Mouse (Mus musculus): ENCODE results near the gene Fam163a. TPM values are rescaled to one million over a fixed set of nuclear protein-coding genes. Genes with fewer than 3 reads are reported as not detected.

Gene Fam163a
- total and polyA plus RNA-seq, 3 experiments, result not detected

GRCm38 (mm10) chr1:156241713-156242348, 37.0 kb upstream of the Fam163a start:
- TF ChIP-seq JUND (conservative IDR thresholded peaks at IDR 0.05; ENCODE audit: low read depth, low read length), result no peak
- TF ChIP-seq EP300 (IDR thresholded peaks at IDR 0.05; ENCODE audit: low read length), result no peak
- TF ChIP-seq ZKSCAN1 (IDR thresholded peaks at IDR 0.05; ENCODE audit: borderline replicate concordance, low read depth, low read length), result no peak
- peak; percentile 89 for TF ChIP-seq RAD21 (IDR thresholded peaks at IDR 0.05; ENCODE audit: low read depth, low read length)
- no peak for TF ChIP-seq TCF12 (IDR thresholded peaks at IDR 0.05; ENCODE audit: low read depth, low read length)
- TF ChIP-seq ELF1 (IDR thresholded peaks at IDR 0.05; ENCODE audit: low read depth, low read length), result no peak
- TF ChIP-seq ZNF384 (IDR thresholded peaks at IDR 0.05; ENCODE audit: low read depth, low read length), result no peak
- TF ChIP-seq MAFK (IDR thresholded peaks at IDR 0.05; ENCODE audit: insufficient replicate concordance, low read length), result no peak
- TF ChIP-seq CTCF (conservative IDR thresholded peaks at IDR 0.05 in 1 of 2, IDR thresholded peaks at IDR 0.05 in 1 of 2; ENCODE audit: low read depth in 2 of 2, low read length in 2 of 2), result peak; percentile 61 to 89
- no peak for TF ChIP-seq E2F4 (IDR thresholded peaks at IDR 0.05; ENCODE audit: insufficient replicate concordance, low read depth, low read length)
- no peak for TF ChIP-seq BHLHE40 (IDR thresholded peaks at IDR 0.05; ENCODE audit: low read depth, low read length)
- no peak for TF ChIP-seq MAZ (IDR thresholded peaks at IDR 0.05; ENCODE audit: low read depth, low read length)
- TF ChIP-seq SMC3 (IDR thresholded peaks at IDR 0.05; ENCODE audit: low read depth, low read length), result peak; percentile 82
- TF ChIP-seq USF1 (IDR thresholded peaks at IDR 0.05; ENCODE audit: low read depth, low read length), result no peak
- no peak for TF ChIP-seq TBP (conservative IDR thresholded peaks at IDR 0.05; ENCODE audit: low read depth, low read length)
- no peak for TF ChIP-seq MEF2A (IDR thresholded peaks at IDR 0.05; ENCODE audit: borderline replicate concordance, low read depth, low read length)
- Histone ChIP-seq H3K79me2 (replicated peaks; ENCODE audit: control insufficient read depth, extremely low read depth, insufficient read depth, poor library complexity, severe bottlenecking) (no peaks in the 10 kb centered on the region), H3K9ac (ENCODE audit: insufficient read depth, low read depth) (no peak overlapping the region), H3K36me3 (replicated peaks in 1 of 2; ENCODE audit: control insufficient read depth in 1 of 2, insufficient read depth in 1 of 2, low read length in 1 of 2) (no peaks in the 10 kb centered on the region), H3K9me3 (replicated peaks; ENCODE audit: low read length) (no peaks in the 10 kb centered on the region), H3K27ac (ENCODE audit: insufficient read depth, low read depth) (no peak overlapping the region), H3K4me1 (ENCODE audit: control insufficient read depth in 1 of 2, insufficient read depth in 2 of 2) (no peaks in the 10 kb centered on the region), H3K4me3 (replicated peaks in 1 of 3; ENCODE audit: low read depth in 2 of 3, low read length in 2 of 3, poor library complexity in 1 of 3) (no peak overlapping the region), H3K27me3 (replicated peaks) (no peaks in the 10 kb centered on the region), H3K4me2 (ENCODE audit: insufficient read depth, low read depth, poor library complexity, severe bottlenecking) (peak overlapping the region; percentile 3; the same call in 1 of the 2 replicates)
- peak; percentile 61 for DNase-seq (ENCODE audit: extremely low read depth)
- dilution Hi-C loops (cut with MboI; ENCODE audit: extremely low pct_ligation_motif_present, extremely low pct_unique_long_range_greater_than_20kb, low sequenced_read_pairs), result no loop called here
- in situ Hi-C loops (cut with MboI; ENCODE audit: low pct_ligation_motif_present, low pct_unique_long_range_greater_than_20kb, low sequenced_read_pairs), result no loop called here

DNA sequence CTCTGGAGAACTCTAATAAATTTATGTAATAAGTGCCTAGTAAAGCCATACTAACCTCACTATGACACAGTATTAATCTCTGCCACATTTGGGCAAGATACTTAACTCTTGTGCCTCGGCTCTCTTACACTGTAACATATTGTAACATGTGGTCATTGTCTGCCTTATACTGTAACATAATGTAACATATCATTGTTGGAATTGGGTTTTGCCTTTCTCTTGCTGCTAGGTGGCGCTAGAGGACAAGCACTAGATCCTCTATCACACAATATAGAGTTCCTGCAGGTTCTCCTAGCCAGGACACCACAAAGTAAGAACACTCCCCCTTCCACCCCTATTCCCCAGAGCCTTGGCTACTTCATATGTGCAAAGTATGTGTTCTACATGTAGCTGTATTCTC, 36.2 kb upstream of the Fam163a start:
- Histone ChIP-seq H3K36me3 (replicated peaks in 1 of 2; ENCODE audit: control insufficient read depth in 1 of 2, insufficient read depth in 1 of 2, low read length in 1 of 2) (no peaks in the 10 kb centered on the region), H3K27ac (ENCODE audit: insufficient read depth, low read depth) (no peak overlapping the region), H3K27me3 (replicated peaks) (no peaks in the 10 kb centered on the region), H3K79me2 (replicated peaks; ENCODE audit: control insufficient read depth, extremely low read depth, insufficient read depth, poor library complexity, severe bottlenecking) (no peaks in the 10 kb centered on the region), H3K4me1 (ENCODE audit: control insufficient read depth in 1 of 2, insufficient read depth in 2 of 2) (no peaks in the 10 kb centered on the region), H3K9me3 (replicated peaks; ENCODE audit: low read length) (no peaks in the 10 kb centered on the region), H3K4me3 (replicated peaks in 1 of 3; ENCODE audit: low read depth in 2 of 3, low read length in 2 of 3, poor library complexity in 1 of 3) (no peak overlapping the region), H3K9ac (ENCODE audit: insufficient read depth, low read depth) (no peak overlapping the region), H3K4me2 (ENCODE audit: insufficient read depth, low read depth, poor library complexity, severe bottlenecking) (no peak overlapping the region)
- in situ Hi-C loops (cut with MboI; ENCODE audit: low pct_ligation_motif_present, low pct_unique_long_range_greater_than_20kb, low sequenced_read_pairs), result no loop called here
- peak; percentile 57 for DNase-seq (ENCODE audit: extremely low read depth)
- dilution Hi-C loops (cut with MboI; ENCODE audit: extremely low pct_ligation_motif_present, extremely low pct_unique_long_range_greater_than_20kb, low sequenced_read_pairs), result no loop called here
- TF ChIP-seq HCFC1 (IDR thresholded peaks at IDR 0.05; ENCODE audit: low read depth, low read length) (no peak), RAD21 (IDR thresholded peaks at IDR 0.05; ENCODE audit: low read depth, low read length) (peak; percentile 63), SMC3 (IDR thresholded peaks at IDR 0.05; ENCODE audit: low read depth, low read length) (peak; percentile 42), POLR2A (IDR thresholded peaks at IDR 0.05; ENCODE audit: low read depth, low read length) (no peak), SIN3A (IDR thresholded peaks at IDR 0.05; ENCODE audit: low read length) (no peak), MYC (IDR thresholded peaks at IDR 0.05; ENCODE audit: low read depth, low read length) (no peak), TCF12 (IDR thresholded peaks at IDR 0.05; ENCODE audit: low read depth, low read length) (no peak), CTCF (conservative IDR thresholded peaks at IDR 0.05 in 1 of 2, IDR thresholded peaks at IDR 0.05 in 1 of 2; ENCODE audit: low read depth in 2 of 2, low read length in 2 of 2) (peak; percentile 55 to 70; a peak in 3 of 4 replicates), EP300 (IDR thresholded peaks at IDR 0.05; ENCODE audit: low read length) (no peak), CHD2 (IDR thresholded peaks at IDR 0.05; ENCODE audit: low read length) (no peak), NELFE (IDR thresholded peaks at IDR 0.05; ENCODE audit: low read depth, low read length) (no peak), ETS1 (conservative IDR thresholded peaks at IDR 0.05; ENCODE audit: low read depth, low read length) (no peak), IRF4 (IDR thresholded peaks at IDR 0.05; ENCODE audit: low read depth, low read length) (no peak), POLR2AphosphoS2 (IDR thresholded peaks at IDR 0.05; ENCODE audit: low read depth, low read length) (no peak), E2F4 (IDR thresholded peaks at IDR 0.05; ENCODE audit: insufficient replicate concordance, low read depth, low read length) (no peak), USF1 (IDR thresholded peaks at IDR 0.05; ENCODE audit: low read depth, low read length) (no peak)

Data from CH12.LX (cell line).